In the genomic region with DNA sequence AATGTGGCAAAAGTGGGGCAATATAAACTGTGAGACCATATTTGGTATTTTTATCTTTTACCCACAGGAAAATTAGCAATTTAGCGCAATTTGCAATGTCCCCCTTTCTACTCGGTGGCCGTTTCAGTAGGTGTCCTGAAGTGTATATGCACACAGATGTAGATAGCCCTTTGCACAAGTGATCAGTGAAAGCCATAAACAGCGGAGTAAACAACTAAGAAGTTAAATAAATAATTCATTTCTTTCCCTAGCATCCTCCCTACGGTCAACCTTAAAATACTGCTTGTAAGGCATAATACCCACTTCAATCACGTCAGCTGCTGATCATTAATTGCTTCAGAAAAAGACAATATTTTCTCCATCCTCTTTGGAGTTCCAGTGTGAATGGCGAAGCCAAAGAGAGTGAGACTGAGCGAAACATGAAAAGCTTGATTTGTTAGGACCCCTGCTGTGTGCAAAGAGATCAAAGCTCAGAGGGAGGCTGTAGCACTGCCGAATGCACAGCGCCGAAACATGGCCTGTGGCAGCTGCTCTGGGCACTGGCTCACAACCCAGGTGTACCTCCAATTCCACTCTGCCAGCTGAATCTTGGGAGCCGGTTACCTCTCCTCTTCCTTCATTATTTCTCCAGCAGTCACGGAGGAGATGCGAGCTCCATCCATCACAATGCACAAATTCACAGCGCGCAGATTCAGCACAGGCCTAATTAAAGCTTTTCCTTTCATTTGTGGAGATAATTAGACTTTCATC, we compare ENCODE assay signal across 13 mouse cellular contexts.
DNase-seq lines count a peak whose midpoint lies in the region; ATAC-seq lines count a peak whose summit lies in the region.
"Had no signal": no experiment of that assay in that cellular context is flagged by ENCODE, and none has a peak within 500 bp of the region (broad histone marks: within the 10 kb centered on the region; RNA-seq: fewer than 3 reads in every experiment).

No protein-coding gene starts in this region.

- H3K4me2 ChIP-seq in midbrain, embryonic 11.5 days = peak overlapping the region; percentile 29; the same call in 1 of the 2 replicates
- H3K4me2 ChIP-seq: heart, embryonic 15.5 days; liver, embryonic 12.5 days had no signal

- H3K9me3 ChIP-seq in hindbrain, embryonic 10.5 days = no peaks in the 10 kb centered on the region
- H3K9me3 ChIP-seq in midbrain, embryonic 11.5 days (ENCODE audit: control insufficient read depth, low read length) = no peaks in the 10 kb centered on the region
- H3K9me3 ChIP-seq: heart, embryonic 15.5 days; liver, embryonic 12.5 days had no signal

- no peaks in the 10 kb centered on the region for H3K27me3 ChIP-seq in hindbrain, embryonic 10.5 days (ENCODE audit: insufficient read depth, poor library complexity, severe bottlenecking)
- no peaks in the 10 kb centered on the region for H3K27me3 ChIP-seq in midbrain, embryonic 11.5 days (ENCODE audit: control insufficient read depth, insufficient read depth, low read length)
- H3K27me3 ChIP-seq: heart, embryonic 15.5 days; liver, embryonic 12.5 days; megakaryocyte, embryonic 14.5 days had no signal

- peak; percentile 87 for ATAC-seq in midbrain, embryonic 11.5 days (ENCODE audit: low FRiP score)
- ATAC-seq: liver, embryonic 12.5 days had no signal

- WGBS in hindbrain, embryonic 10.5 days = 23% methylated on average over 16 of the region's 16 CpGs
- WGBS in midbrain, embryonic 11.5 days = 12% methylated on average over 16 of the region's 16 CpGs

- peak overlapping the region; percentile 30 for H3K4me3 ChIP-seq in hindbrain, embryonic 10.5 days
- H3K4me3 ChIP-seq in midbrain, embryonic 11.5 days (ENCODE audit: low read depth, low read length) = no peak overlapping the region
- H3K4me3 ChIP-seq: heart, embryonic 15.5 days; liver, embryonic 12.5 days; megakaryocyte, embryonic 14.5 days had no signal

- intact Hi-C loops in heart, postnatal 10 days (cut with DNase I) = no loop called here

- H3K27ac ChIP-seq in hindbrain, embryonic 10.5 days = no peak overlapping the region
- H3K27ac ChIP-seq in midbrain, embryonic 11.5 days (ENCODE audit: low read depth, low read length) = peak overlapping the region; percentile 35
- H3K27ac ChIP-seq: heart, embryonic 15.5 days; liver, embryonic 12.5 days had no signal

- H3K4me1 ChIP-seq in hindbrain, embryonic 10.5 days (replicated peaks) = peaks cover 21% of the 10 kb centered on the region
- H3K4me1 ChIP-seq in midbrain, embryonic 11.5 days (ENCODE audit: control insufficient read depth, insufficient read depth, low read length) = peaks cover 14% of the 10 kb centered on the region
- H3K4me1 ChIP-seq: liver, embryonic 12.5 days; megakaryocyte, embryonic 14.5 days had no signal

- no peak overlapping the region for H3K9ac ChIP-seq in midbrain, embryonic 11.5 days (ENCODE audit: low read length)
- H3K9ac ChIP-seq: heart, embryonic 15.5 days; liver, embryonic 12.5 days had no signal

- peak; percentile 27 for DNase-seq in ES-CJ7 (ENCODE audit: low read depth, low spot score)
- peak; percentile 74 for DNase-seq in embryo, embryonic 11 days
- peak; percentile 30 for DNase-seq in hindbrain, embryonic 10.5 days (ENCODE audit: low spot score)
- DNase-seq in midbrain, embryonic 11.5 days (ENCODE audit: low spot score, missing footprints) = peak; percentile 94
- no peak for DNase-seq in gastrocnemius, postnatal 25 days
- no peak for DNase-seq in gastrocnemius, adult 18-20 months (ENCODE audit: low spot score)
- no peak for DNase-seq in thymus, adult 18-20 months
- DNase-seq in heart, postnatal 10 days = no peak
- DNase-seq: cerebellum, adult 11-12 months; kidney, postnatal 25 days had no signal

- H3K36me3 ChIP-seq in hindbrain, embryonic 10.5 days = no peaks in the 10 kb centered on the region
- no peaks in the 10 kb centered on the region for H3K36me3 ChIP-seq in midbrain, embryonic 11.5 days (ENCODE audit: control insufficient read depth, insufficient read depth, low read length)
- H3K36me3 ChIP-seq: heart, embryonic 15.5 days; liver, embryonic 12.5 days had no signal

Comparison
In these comparisons a context has a peak if more than half of its experiments do, and no peak if none do; other contexts are left out.
1. DNase-seq: peak in ES-CJ7 (single experiment), embryo, embryonic 11 days (single experiment), hindbrain, embryonic 10.5 days (single experiment) and midbrain, embryonic 11.5 days (single experiment); none in gastrocnemius, postnatal 25 days (single experiment), gastrocnemius, adult 18-20 months (single experiment), thymus, adult 18-20 months (0 of 2) and heart, postnatal 10 days (0 of 2).